Mouse (Mus musculus): Measurements from ENCODE around the gene Anapc13. TPM values are rescaled to one million over a fixed set of nuclear protein-coding genes. Genes with fewer than 3 reads are reported as not detected.

Anapc13 gene
- 100 to 1,000 TPM in 1 of 2 experiments, 10 to 100 TPM in 1; 99.6 to 106 TPM for total RNA-seq (2021)

GRCm38 (mm10) chr9:102625983-102626838 is at the start of gene Anapc13, which contains the start of gene Cep63:
Anapc13 (plus strand) TSS chr9:102626296.
Cep63 (minus strand) TSS chr9:102626534.
- peak; percentile 96 to 98 for DNase-seq (ENCODE audit: extremely low spot score in 1 of 2, low spot score in 1 of 2)

GRCm38 (mm10) chr9:102577480-102577879 is 48.6 kb upstream of the Anapc13 start:
- DNase-seq (ENCODE audit: extremely low spot score in 1 of 2, low spot score in 1 of 2) = no peak

GRCm38 (mm10) chr9:102581921-102582469 is 44.1 kb upstream of the Anapc13 start:
- no peak for DNase-seq (ENCODE audit: extremely low spot score in 1 of 2, low spot score in 1 of 2)

- no peak for DNase-seq (ENCODE audit: extremely low spot score in 1 of 2, low spot score in 1 of 2)
Observed at GRCm38 (mm10) chr9:102587347-102587746, 38.7 kb upstream of the Anapc13 start.

- DNase-seq (ENCODE audit: extremely low spot score in 1 of 2, low spot score in 1 of 2) = no peak
Observed at GRCm38 (mm10) chr9:102594667-102595393, 31.3 kb upstream of the Anapc13 start.

- DNase-seq (ENCODE audit: extremely low spot score in 1 of 2, low spot score in 1 of 2) = no peak
Observed at GRCm38 (mm10) chr9:102595662-102596436, 30.2 kb upstream of the Anapc13 start.

- no peak for DNase-seq (ENCODE audit: extremely low spot score in 1 of 2, low spot score in 1 of 2)
Observed at GRCm38 (mm10) chr9:102601187-102601586, 24.9 kb upstream of the Anapc13 start.

GRCm38 (mm10) chr9:102601666-102602065 is 24.4 kb upstream of the Anapc13 start:
- DNase-seq (ENCODE audit: extremely low spot score in 1 of 2, low spot score in 1 of 2) = no peak

GRCm38 (mm10) chr9:102605162-102605561 is 20.9 kb upstream of the Anapc13 start:
- no peak for DNase-seq (ENCODE audit: extremely low spot score in 1 of 2, low spot score in 1 of 2)

- DNase-seq (ENCODE audit: extremely low spot score in 1 of 2, low spot score in 1 of 2) = no peak
Observed at GRCm38 (mm10) chr9:102607471-102607870, 18.6 kb upstream of the Anapc13 start.

- no peak for DNase-seq (ENCODE audit: extremely low spot score in 1 of 2, low spot score in 1 of 2)
Observed at GRCm38 (mm10) chr9:102609221-102609620, 16.9 kb upstream of the Anapc13 start.

- DNase-seq (ENCODE audit: extremely low spot score in 1 of 2, low spot score in 1 of 2) = no peak
Observed at GRCm38 (mm10) chr9:102615071-102615470, 11.0 kb upstream of the Anapc13 start.

- no peak for DNase-seq (ENCODE audit: extremely low spot score in 1 of 2, low spot score in 1 of 2)
Observed at GRCm38 (mm10) chr9:102616267-102616666, 9.8 kb upstream of the Anapc13 start.

- DNase-seq (ENCODE audit: extremely low spot score in 1 of 2, low spot score in 1 of 2) = no peak
Observed at GRCm38 (mm10) chr9:102621385-102621784, 4.7 kb upstream of the Anapc13 start.

- DNase-seq (ENCODE audit: extremely low spot score in 1 of 2, low spot score in 1 of 2) = peak in 1 of 2 experiments; percentile 50
Observed at GRCm38 (mm10) chr9:102622192-102622857, 3.8 kb upstream of the Anapc13 start.

GRCm38 (mm10) chr9:102622876-102623275 is 3.2 kb upstream of the Anapc13 start:
- no peak for DNase-seq (ENCODE audit: extremely low spot score in 1 of 2, low spot score in 1 of 2)

- no peak for DNase-seq (ENCODE audit: extremely low spot score in 1 of 2, low spot score in 1 of 2)
Observed at GRCm38 (mm10) chr9:102623581-102623980, 2.5 kb upstream of the Anapc13 start.

- DNase-seq (ENCODE audit: extremely low spot score in 1 of 2, low spot score in 1 of 2) = peak in 1 of 2 experiments; percentile 39
Observed at GRCm38 (mm10) chr9:102625401-102625982, 604 bp upstream of the Anapc13 start.

- no peak for DNase-seq (ENCODE audit: extremely low spot score in 1 of 2, low spot score in 1 of 2)
Observed at GRCm38 (mm10) chr9:102626839-102627225, 736 bp downstream of the Anapc13 start.
